Mouse (Mus musculus): ENCODE measurements around the gene 2310033P09Rik. TPM values are rescaled to one million over a fixed set of nuclear protein-coding genes. Genes with fewer than 3 reads are reported as not detected.
A peak's percentile ranks its signal among the peaks of the same experiment; 100 is the strongest.

Gene 2310033P09Rik
- polyA plus RNA-seq, 1 experiment from 2014 or later, result 21.3 TPM

GRCm38 (mm10) chr11:59239796-59240195 lies 31.7 kb downstream of the 2310033P09Rik start:
- Histone ChIP-seq H3K4me1 (replicated peaks; ENCODE audit: control insufficient read depth, insufficient read depth) (no peaks in the 10 kb centered on the region), H3K4me2 (replicated peaks; ENCODE audit: low read depth) (no peak overlapping the region), H3K27me3 (ENCODE audit: control insufficient read depth, insufficient read depth, low read length) (no peaks in the 10 kb centered on the region), H3K9ac (ENCODE audit: low read length) (no peak overlapping the region), H3K27ac (replicated peaks) (no peak overlapping the region), H3K36me3 (ENCODE audit: control insufficient read depth, insufficient read depth, low read length) (no peaks in the 10 kb centered on the region), H3K9me3 (ENCODE audit: control insufficient read depth, low read length) (no peaks in the 10 kb centered on the region), H3K4me3 (ENCODE audit: low read depth, low read length) (no peak overlapping the region)
- DNase-seq (ENCODE audit: low spot score) (no peak), ATAC-seq (ENCODE audit: low FRiP score, low TSS enrichment) (no peak; the same call in 1 of the 2 replicates)
- TF ChIP-seq CTCF (IDR thresholded peaks at IDR 0.05; ENCODE audit: low read depth), result no peak
- 92% methylated on average over 4 of the region's 4 CpGs for WGBS

GRCm38 (mm10) chr11:59241841-59242240 lies 33.7 kb downstream of the 2310033P09Rik start:
- no peaks in the 10 kb centered on the region for H3K4me1 ChIP-seq (replicated peaks; ENCODE audit: control insufficient read depth, insufficient read depth)
- TF ChIP-seq CTCF (IDR thresholded peaks at IDR 0.05; ENCODE audit: low read depth) (peak; percentile 20), EP300 (optimal IDR thresholded peaks at IDR 0.05) (no peak)
- H3K27ac ChIP-seq (replicated peaks), result no peak overlapping the region
- no peak overlapping the region for H3K9ac ChIP-seq (ENCODE audit: low read length)
- WGBS, result 11% methylated on average over 3 of the region's 3 CpGs
- H3K4me3 ChIP-seq (ENCODE audit: low read depth, low read length), result no peak overlapping the region
- DNase-seq (ENCODE audit: low spot score) (no peak), ATAC-seq (ENCODE audit: low FRiP score, low TSS enrichment) (no peak)
- H3K4me2 ChIP-seq (replicated peaks; ENCODE audit: low read depth), result no peak overlapping the region
- H3K36me3 ChIP-seq (ENCODE audit: control insufficient read depth, insufficient read depth, low read length), result no peaks in the 10 kb centered on the region
- H3K27me3 ChIP-seq (ENCODE audit: control insufficient read depth, insufficient read depth, low read length), result no peaks in the 10 kb centered on the region
- no peaks in the 10 kb centered on the region for H3K9me3 ChIP-seq (ENCODE audit: control insufficient read depth, low read length)

GRCm38 (mm10) chr11:59243856-59244255 lies 35.7 kb downstream of the 2310033P09Rik start:
- TF ChIP-seq CTCF (IDR thresholded peaks at IDR 0.05; ENCODE audit: low read depth) (no peak), EP300 (optimal IDR thresholded peaks at IDR 0.05) (no peak)
- Histone ChIP-seq H3K4me3 (ENCODE audit: low read depth, low read length) (no peak overlapping the region), H3K27ac (replicated peaks) (no peak overlapping the region), H3K4me1 (replicated peaks; ENCODE audit: control insufficient read depth, insufficient read depth) (no peaks in the 10 kb centered on the region), H3K27me3 (ENCODE audit: control insufficient read depth, insufficient read depth, low read length) (no peaks in the 10 kb centered on the region), H3K9me3 (ENCODE audit: control insufficient read depth, low read length) (no peaks in the 10 kb centered on the region), H3K4me2 (replicated peaks; ENCODE audit: low read depth) (no peak overlapping the region), H3K36me3 (ENCODE audit: control insufficient read depth, insufficient read depth, low read length) (no peaks in the 10 kb centered on the region), H3K9ac (ENCODE audit: low read length) (no peak overlapping the region)
- DNase-seq (ENCODE audit: low spot score) (no peak), ATAC-seq (ENCODE audit: low FRiP score, low TSS enrichment) (no peak)
- 26% methylated on average over 6 of the region's 6 CpGs for WGBS

GRCm38 (mm10) chr11:59248101-59248500 lies 40.0 kb downstream of the 2310033P09Rik start:
- Histone ChIP-seq H3K9ac (ENCODE audit: low read length) (no peak overlapping the region), H3K9me3 (ENCODE audit: control insufficient read depth, low read length) (no peaks in the 10 kb centered on the region), H3K27ac (replicated peaks) (no peak overlapping the region), H3K4me2 (replicated peaks; ENCODE audit: low read depth) (no peak overlapping the region), H3K27me3 (ENCODE audit: control insufficient read depth, insufficient read depth, low read length) (no peaks in the 10 kb centered on the region), H3K36me3 (ENCODE audit: control insufficient read depth, insufficient read depth, low read length) (no peaks in the 10 kb centered on the region), H3K4me1 (replicated peaks; ENCODE audit: control insufficient read depth, insufficient read depth) (no peaks in the 10 kb centered on the region), H3K4me3 (ENCODE audit: low read depth, low read length) (no peak overlapping the region)
- no peak for ATAC-seq (ENCODE audit: low FRiP score, low TSS enrichment)
- TF ChIP-seq CTCF (IDR thresholded peaks at IDR 0.05; ENCODE audit: low read depth), result no peak
- TF ChIP-seq EP300 (optimal IDR thresholded peaks at IDR 0.05), result no peak
- WGBS, result 58% methylated on average over 10 of the region's 10 CpGs
- DNase-seq (ENCODE audit: low spot score), result no peak

GRCm38 (mm10) chr11:59259647-59260046 lies 51.5 kb downstream of the 2310033P09Rik start:
- DNase-seq (ENCODE audit: low spot score) (no peak), ATAC-seq (ENCODE audit: low FRiP score, low TSS enrichment) (no peak)
- no peak overlapping the region for H3K4me3 ChIP-seq (ENCODE audit: low read depth, low read length)
- no peak overlapping the region for H3K9ac ChIP-seq (ENCODE audit: low read length)
- H3K9me3 ChIP-seq (ENCODE audit: control insufficient read depth, low read length), result no peaks in the 10 kb centered on the region
- 66% methylated on average over 7 of the region's 7 CpGs for WGBS
- H3K4me2 ChIP-seq (replicated peaks; ENCODE audit: low read depth), result no peak overlapping the region
- H3K27me3 ChIP-seq (ENCODE audit: control insufficient read depth, insufficient read depth, low read length), result no peaks in the 10 kb centered on the region; the same call in 1 of the 2 replicates
- H3K27ac ChIP-seq (replicated peaks), result no peak overlapping the region
- no peak for TF ChIP-seq CTCF (IDR thresholded peaks at IDR 0.05; ENCODE audit: low read depth)
- no peak for TF ChIP-seq EP300 (optimal IDR thresholded peaks at IDR 0.05)
- peaks cover 4% of the 10 kb centered on the region; the same call in 1 of the 2 replicates for H3K4me1 ChIP-seq (replicated peaks; ENCODE audit: control insufficient read depth, insufficient read depth)
- no peaks in the 10 kb centered on the region for H3K36me3 ChIP-seq (ENCODE audit: control insufficient read depth, insufficient read depth, low read length)

Other genes with a start within 250 kb of the 2310033P09Rik start
- gene Trim11, start 230.2 kb upstream of the 2310033P09Rik start, polyA plus RNA-seq (2015; fragmentation: Nextera tagmentation; extraction: Ambion mirVana), result 9.9 and 11.0 TPM in 2 replicates
- gene Obscn, start 71.9 kb upstream of the 2310033P09Rik start, polyA plus RNA-seq (2015; fragmentation: Nextera tagmentation; extraction: Ambion mirVana), result 0.24 and 0.28 TPM in 2 replicates
- gene Iba57, start 44.6 kb upstream of the 2310033P09Rik start, polyA plus RNA-seq (2015; fragmentation: Nextera tagmentation; extraction: Ambion mirVana), result 5.5 and 5.9 TPM in 2 replicates
- gene Gjc2, start 25.1 kb upstream of the 2310033P09Rik start, polyA plus RNA-seq (2015; fragmentation: Nextera tagmentation; extraction: Ambion mirVana), result 2.1 and 2.4 TPM in 2 replicates
- 176 and 182 TPM in 2 replicates for gene Guk1, start 16.1 kb upstream of the 2310033P09Rik start, polyA plus RNA-seq (2015; fragmentation: Nextera tagmentation; extraction: Ambion mirVana)
- gene Mrpl55, start 5.8 kb upstream of the 2310033P09Rik start, polyA plus RNA-seq (2015; fragmentation: Nextera tagmentation; extraction: Ambion mirVana), result 90.3 and 90.9 TPM in 2 replicates
- gene Arf1, start 19.9 kb downstream of the 2310033P09Rik start, polyA plus RNA-seq (2015; fragmentation: Nextera tagmentation; extraction: Ambion mirVana), result 536 and 549 TPM in 2 replicates
- gene Wnt3a, start 82.4 kb downstream of the 2310033P09Rik start, polyA plus RNA-seq (2015; fragmentation: Nextera tagmentation; extraction: Ambion mirVana), result 2.0 and 2.5 TPM in 2 replicates
- gene Wnt9a, start 98.6 kb downstream of the 2310033P09Rik start, polyA plus RNA-seq (2015; fragmentation: Nextera tagmentation; extraction: Ambion mirVana), result 2.3 and 2.8 TPM in 2 replicates
- 0.07 TPM in 1 of 2 replicates, not detected in the other for gene Prss38, start 167.3 kb downstream of the 2310033P09Rik start, polyA plus RNA-seq (2015; fragmentation: Nextera tagmentation; extraction: Ambion mirVana)
- 5.4 and 5.5 TPM in 2 replicates for gene Jmjd4, start 241.7 kb downstream of the 2310033P09Rik start, polyA plus RNA-seq (2015; fragmentation: Nextera tagmentation; extraction: Ambion mirVana)
- 50.6 and 51.9 TPM in 2 replicates for gene Snap47, start 242.9 kb downstream of the 2310033P09Rik start, polyA plus RNA-seq (2015; fragmentation: Nextera tagmentation; extraction: Ambion mirVana)